Mouse (Mus musculus) midbrain, embryonic 16.5 days (tissue): ENCODE results near the gene Cpped1. TPM values are rescaled to one million over a fixed set of nuclear protein-coding genes. Genes with fewer than 3 reads are reported as not detected.

Source experiments
- ATAC-seq: fragments of 200-750 bp; cut with Nextera tagmentation; 2 replicates; pipeline ENCODE4 v1.8.0; 2017; ENCODE audit warnings: moderate TSS enrichment
- H3K27ac ChIP-seq: fragments of 300-500 bp; sonication (generic); 2 replicates; pipeline ENCODE4 v1.5.1; 2014; ENCODE audit warnings: mild to moderate bottlenecking, low read length, mixed read lengths
- H3K27me3 ChIP-seq: fragments of 300-500 bp; sonication (generic); 2 replicates; pipeline ENCODE4 v1.6.1; 2014; ENCODE audit warnings: low read depth, low read length, mixed read lengths; ENCODE audit not compliant: control insufficient read depth, insufficient read depth
- H3K36me3 ChIP-seq: fragments of 300-500 bp; sonication (generic); 2 replicates; pipeline ENCODE4 v1.6.1; 2014; ENCODE audit warnings: mild to moderate bottlenecking, low read length, moderate library complexity, mixed read lengths; ENCODE audit not compliant: control insufficient read depth, insufficient read depth
- H3K4me1 ChIP-seq: fragments of 300-500 bp; sonication (generic); 2 replicates; pipeline ENCODE4 v1.6.1; 2014; ENCODE audit warnings: mild to moderate bottlenecking, low read length, mixed read lengths; ENCODE audit not compliant: control insufficient read depth, insufficient read depth
- H3K4me2 ChIP-seq: fragments of 300-500 bp; sonication (generic); 2 replicates; pipeline ENCODE4 v1.6.1; 2014; ENCODE audit warnings: mild to moderate bottlenecking, low read length, mixed read lengths
- H3K4me3 ChIP-seq: fragments of 300-500 bp; sonication (generic); 2 replicates; pipeline ENCODE4 v1.5.1; 2014; ENCODE audit warnings: low read depth, mild to moderate bottlenecking, low read length, moderate library complexity, mixed read lengths
- H3K9ac ChIP-seq: fragments of 300-500 bp; sonication (generic); 2 replicates; pipeline ENCODE4 v1.6.1; 2014; ENCODE audit warnings: low read depth, low read length, mixed read lengths
- H3K9me3 ChIP-seq: fragments of 300-500 bp; sonication (generic); replicated peaks from 2 replicates; pipeline ENCODE4 v1.6.1; 2014; ENCODE audit warnings: mild to moderate bottlenecking, low read length, mixed read lengths; ENCODE audit not compliant: control insufficient read depth, poor library complexity, severe bottlenecking
- WGBS: fragments of 180-500 bp; shearing (Covaris S2); extraction: QIAGEN DNeasy Blood & Tissue Kit; methylation state at CpG from one replicate; pipeline ENCODE4 v1.1.7; 2014; 5-methylcytosine and 5-hydroxymethylcytosine counted together
- polyA plus RNA-seq: library from polyadenylated mRNA; unstranded; fragments of >200 nt; fragmentation: Nextera tagmentation; extraction: Ambion mirVana; gene quantifications from 2 replicates; pipeline ENCODE4 v1.2.1, GENCODE M21; 2015

The Cpped1 gene
- polyA plus RNA-seq, 1 experiment from 2014 or later: 15.6 TPM

DNA sequence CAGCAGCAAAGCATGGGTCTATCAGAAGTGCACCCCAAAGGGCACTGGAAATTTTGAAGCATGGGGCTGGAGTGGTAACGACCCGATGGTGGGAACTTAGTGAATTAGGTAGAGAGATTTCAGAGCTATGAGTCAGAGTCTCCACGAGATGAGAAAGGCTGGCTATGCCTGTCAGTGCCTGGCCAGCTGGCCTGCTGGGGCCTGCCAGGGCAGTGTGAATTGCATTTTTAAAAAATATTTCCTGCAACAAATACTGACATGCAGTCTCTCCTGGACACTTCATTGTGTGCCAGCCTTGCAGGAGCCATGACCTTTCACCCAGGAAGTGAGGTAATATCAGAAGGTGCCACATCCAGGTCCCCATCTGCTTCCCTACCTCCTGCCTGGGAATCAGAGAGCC lies 40.8 kb downstream of the Cpped1 start:
- 71% methylated on average over 3 of the region's 3 CpGs for WGBS
- H3K4me2 ChIP-seq: no peak overlapping the region

DNA sequence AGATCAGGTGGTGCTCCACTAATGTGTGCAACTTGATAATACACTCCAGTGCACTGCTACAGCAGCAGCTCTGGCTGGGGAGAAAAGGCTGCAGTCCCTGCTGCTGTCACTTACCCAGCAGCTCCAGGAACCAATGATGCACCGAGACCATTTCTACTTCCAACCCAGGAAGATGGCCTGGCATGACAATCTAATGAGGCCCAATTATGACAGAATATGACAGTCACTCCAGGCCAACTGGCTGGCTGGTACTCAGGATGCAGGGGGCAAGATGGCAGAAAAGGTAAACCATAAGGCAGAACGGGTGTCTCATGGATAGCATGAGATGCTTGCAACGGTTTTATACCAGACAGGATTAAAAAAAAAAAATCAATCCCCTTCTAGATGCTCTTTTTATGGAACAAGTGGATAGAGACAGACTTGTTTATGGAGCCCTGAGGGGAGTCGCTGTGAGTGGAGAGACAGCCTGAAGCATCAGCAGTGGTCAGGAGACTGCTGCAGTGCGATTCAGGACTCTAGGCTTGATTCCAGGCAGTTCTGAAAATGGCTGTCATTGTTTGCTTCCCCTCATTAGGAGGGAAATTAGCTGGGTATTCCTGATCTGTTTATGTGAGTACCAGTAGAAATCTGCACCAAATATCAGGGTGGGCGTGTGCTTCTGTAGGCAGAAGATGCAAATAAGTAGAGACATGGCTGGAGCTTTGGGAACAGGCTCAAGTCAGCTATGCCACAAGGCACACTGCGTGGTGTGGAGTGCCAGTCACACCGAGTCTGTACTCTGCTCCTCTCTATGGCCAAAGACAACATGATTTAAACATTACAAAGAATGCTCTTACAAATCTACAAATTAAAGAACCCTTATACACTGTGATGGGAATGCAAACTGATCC lies 56.3 kb downstream of the Cpped1 start:
- ATAC-seq: peak; percentile 49; the same call in 1 of the 2 replicates
- WGBS: 60% methylated on average over 8 of the region's 8 CpGs
- Histone ChIP-seq H3K9me3 (no peaks in the 10 kb centered on the region), H3K9ac (no peak overlapping the region), H3K4me2 (no peak overlapping the region), H3K27me3 (no peaks in the 10 kb centered on the region), H3K4me3 (no peak overlapping the region), H3K4me1 (no peaks in the 10 kb centered on the region), H3K36me3 (no peaks in the 10 kb centered on the region), H3K27ac (peak overlapping the region; percentile 50)

More for the DNA sequence above, 40.8 kb downstream of the Cpped1 start:
- H3K27me3 ChIP-seq: no peaks in the 10 kb centered on the region
- H3K27ac ChIP-seq: no peak overlapping the region
- ATAC-seq: no peak
- H3K4me3 ChIP-seq: no peak overlapping the region
- no peaks in the 10 kb centered on the region for H3K4me1 ChIP-seq
- no peaks in the 10 kb centered on the region for H3K36me3 ChIP-seq
- no peak overlapping the region for H3K9ac ChIP-seq
- H3K9me3 ChIP-seq: no peaks in the 10 kb centered on the region

DNA sequence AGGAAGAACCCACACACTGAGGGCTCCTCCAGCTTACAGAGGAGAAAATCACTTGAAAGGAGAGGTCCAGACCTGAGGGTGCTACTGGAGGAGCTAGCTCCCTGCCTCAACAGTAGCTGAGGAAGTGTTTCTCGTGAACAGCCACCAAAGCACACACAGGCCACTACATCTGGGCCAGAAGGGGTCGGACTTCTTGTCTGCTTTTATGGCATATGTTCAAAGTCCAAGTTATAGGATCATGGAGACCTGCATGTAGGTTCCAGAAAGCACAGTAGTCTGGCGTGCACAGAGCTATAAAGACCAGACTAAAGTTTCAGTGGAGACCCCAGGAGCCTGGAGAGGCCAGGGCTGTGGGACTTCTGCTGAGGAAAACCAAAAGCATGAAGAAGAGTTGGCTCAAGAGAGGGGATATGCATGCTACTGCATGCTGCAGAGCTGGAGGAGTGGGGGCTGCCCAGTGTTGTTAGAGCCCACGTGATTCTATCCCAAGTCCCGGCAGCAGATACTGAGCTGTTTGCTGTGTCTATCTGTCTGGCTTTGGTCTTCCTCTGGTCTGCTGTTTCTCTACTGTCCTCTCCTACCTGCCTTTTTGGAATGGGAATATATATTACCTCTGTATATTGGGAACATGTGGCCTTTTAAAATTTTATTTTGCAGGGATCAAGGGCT lies 60.1 kb downstream of the Cpped1 start:
- Histone ChIP-seq H3K9me3 (no peaks in the 10 kb centered on the region), H3K4me1 (peaks cover 2% of the 10 kb centered on the region; the same call in 1 of the 2 replicates), H3K4me3 (no peak overlapping the region), H3K27me3 (no peaks in the 10 kb centered on the region), H3K9ac (no peak overlapping the region), H3K27ac (no peak overlapping the region), H3K4me2 (no peak overlapping the region), H3K36me3 (no peaks in the 10 kb centered on the region)
- ATAC-seq: no peak
- 90% methylated on average over 5 of the region's 5 CpGs for WGBS

DNA sequence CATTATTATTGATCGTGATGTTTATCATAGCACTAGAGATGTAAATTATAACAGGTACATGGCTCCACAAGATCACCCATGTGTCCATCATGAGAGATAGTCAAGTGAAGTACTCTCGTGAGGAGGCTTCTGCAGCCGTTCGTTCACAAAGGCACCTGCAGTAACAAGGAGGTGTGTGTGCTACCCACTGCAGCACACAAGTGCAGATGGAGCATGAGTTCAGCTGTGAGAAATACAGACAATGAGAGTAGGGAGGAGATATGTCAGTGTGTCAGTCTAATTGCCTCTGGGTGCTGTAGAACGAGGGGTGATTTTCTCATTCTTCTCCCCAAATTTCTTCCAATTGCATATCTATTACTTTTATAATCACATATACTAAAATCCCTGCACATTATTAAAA lies 63.9 kb downstream of the Cpped1 start:
- Histone ChIP-seq H3K36me3 (no peaks in the 10 kb centered on the region), H3K4me3 (no peak overlapping the region), H3K9ac (no peak overlapping the region), H3K27ac (peak overlapping the region; percentile 53; the same call in 1 of the 2 replicates), H3K4me2 (no peak overlapping the region), H3K9me3 (no peaks in the 10 kb centered on the region), H3K27me3 (no peaks in the 10 kb centered on the region), H3K4me1 (peaks cover 2% of the 10 kb centered on the region; the same call in 1 of the 2 replicates)
- peak; percentile 70; the same call in 1 of the 2 replicates for ATAC-seq
- 67% methylated on average over 5 of the region's 5 CpGs for WGBS

DNA sequence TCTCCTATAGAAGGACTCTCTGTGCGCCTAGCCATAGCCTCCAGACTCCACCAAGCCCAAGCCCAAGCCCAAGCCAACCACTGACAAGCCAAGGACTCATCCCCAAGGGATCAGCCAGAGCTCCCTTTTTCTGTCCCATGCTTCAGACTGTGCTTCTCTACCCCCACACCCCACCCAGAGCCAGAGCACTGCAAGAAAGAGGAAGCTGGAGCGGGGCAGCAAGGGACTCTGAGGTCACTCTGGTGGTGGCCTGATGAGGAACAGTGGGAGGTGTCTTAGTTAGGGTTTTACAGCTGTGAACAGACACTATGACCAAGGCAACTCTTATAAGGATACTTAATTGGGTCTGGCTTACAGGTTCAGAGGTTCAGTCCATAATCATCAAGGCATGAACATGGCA lies 65.8 kb downstream of the Cpped1 start:
- 98% methylated on average over 2 of the region's 2 CpGs for WGBS
- H3K9me3 ChIP-seq: no peaks in the 10 kb centered on the region
- no peaks in the 10 kb centered on the region for H3K36me3 ChIP-seq
- peaks cover 2% of the 10 kb centered on the region; the same call in 1 of the 2 replicates for H3K4me1 ChIP-seq
- no peak overlapping the region for H3K27ac ChIP-seq
- ATAC-seq: 0 out of 2 replicates have a peak, but pooled peaks have one; percentile 39
- no peak overlapping the region for H3K9ac ChIP-seq
- H3K4me2 ChIP-seq: no peak overlapping the region
- H3K27me3 ChIP-seq: no peaks in the 10 kb centered on the region
- H3K4me3 ChIP-seq: no peak overlapping the region

DNA sequence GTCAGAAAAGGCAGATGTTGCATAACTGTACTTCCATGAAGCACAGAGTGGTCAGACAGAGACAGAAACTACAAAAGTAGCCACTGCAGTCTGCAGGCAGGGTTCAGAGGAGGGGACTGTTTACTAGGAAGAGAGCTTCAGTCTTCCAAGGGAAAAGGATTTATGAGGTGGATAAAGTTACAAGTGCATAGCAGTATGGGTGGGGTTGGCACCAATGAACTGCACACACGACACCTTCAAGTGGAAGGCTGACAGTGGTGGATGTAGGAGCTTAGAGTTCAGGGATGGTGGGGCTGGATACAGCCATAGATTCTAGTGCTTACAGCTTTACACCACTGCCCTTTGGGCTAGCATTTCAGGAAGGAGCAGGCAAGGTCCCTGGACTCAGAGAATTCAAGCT lies 75.8 kb downstream of the Cpped1 start:
- 81% methylated on average over 1 of the region's 1 CpGs for WGBS
- Histone ChIP-seq H3K4me3 (no peak overlapping the region), H3K9me3 (no peaks in the 10 kb centered on the region), H3K4me1 (no peaks in the 10 kb centered on the region), H3K4me2 (no peak overlapping the region), H3K27ac (no peak overlapping the region), H3K9ac (no peak overlapping the region), H3K36me3 (no peaks in the 10 kb centered on the region), H3K27me3 (no peaks in the 10 kb centered on the region)
- ATAC-seq: no peak

DNA sequence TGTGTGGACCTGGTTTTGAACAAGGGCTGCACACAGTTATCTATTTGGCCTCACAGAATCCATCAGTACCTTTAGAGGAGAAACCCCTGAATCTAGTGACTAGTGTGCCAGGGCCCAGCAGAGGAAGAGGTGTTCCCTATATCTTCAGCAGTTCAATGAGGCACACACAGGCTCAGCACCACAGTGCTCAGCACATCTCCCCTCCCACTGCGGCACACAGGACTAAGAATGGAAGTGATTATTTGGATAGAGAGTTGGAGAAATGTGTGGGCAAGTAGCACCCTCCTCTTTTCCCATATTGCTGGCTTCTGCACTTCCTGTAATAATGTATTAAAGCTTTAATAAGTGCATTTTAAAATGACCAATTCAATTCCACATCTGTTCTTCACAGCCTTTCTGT lies 80.4 kb downstream of the Cpped1 start:
- Histone ChIP-seq H3K27me3 (no peaks in the 10 kb centered on the region), H3K9me3 (no peaks in the 10 kb centered on the region), H3K4me3 (no peak overlapping the region), H3K4me1 (peaks cover 16% of the 10 kb centered on the region), H3K27ac (no peak overlapping the region), H3K4me2 (no peak overlapping the region), H3K9ac (no peak overlapping the region), H3K36me3 (no peaks in the 10 kb centered on the region)
- no peak for ATAC-seq
- 94% methylated on average over 1 of the region's 1 CpGs for WGBS

DNA sequence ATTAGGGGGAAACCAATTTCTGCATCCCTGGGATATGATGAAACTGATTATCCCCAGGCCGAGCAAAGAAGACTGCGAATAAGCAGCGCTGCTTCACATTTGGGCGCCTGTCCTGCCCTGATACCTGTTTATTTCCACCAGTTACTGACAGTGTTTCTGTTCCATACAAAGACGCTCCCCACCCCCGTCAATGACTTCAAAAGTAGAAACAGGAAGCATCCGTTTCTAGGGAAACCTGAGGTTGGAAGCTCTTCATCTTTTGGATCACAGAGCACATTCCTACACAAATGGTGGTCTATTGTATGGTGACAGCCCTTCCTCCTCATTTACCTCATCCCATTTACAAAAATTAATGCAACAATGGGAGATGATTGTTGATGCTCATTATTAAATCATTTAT lies 84.4 kb downstream of the Cpped1 start:
- H3K9ac ChIP-seq: no peak overlapping the region
- H3K4me3 ChIP-seq: no peak overlapping the region
- H3K9me3 ChIP-seq: no peaks in the 10 kb centered on the region
- ATAC-seq: peak; percentile 65
- H3K27ac ChIP-seq: peak overlapping the region; percentile 87
- H3K27me3 ChIP-seq: no peaks in the 10 kb centered on the region
- peak overlapping the region; percentile 26 for H3K4me2 ChIP-seq
- H3K36me3 ChIP-seq: no peaks in the 10 kb centered on the region
- WGBS: 42% methylated on average over 7 of the region's 7 CpGs
- H3K4me1 ChIP-seq: peaks cover 19% of the 10 kb centered on the region

DNA sequence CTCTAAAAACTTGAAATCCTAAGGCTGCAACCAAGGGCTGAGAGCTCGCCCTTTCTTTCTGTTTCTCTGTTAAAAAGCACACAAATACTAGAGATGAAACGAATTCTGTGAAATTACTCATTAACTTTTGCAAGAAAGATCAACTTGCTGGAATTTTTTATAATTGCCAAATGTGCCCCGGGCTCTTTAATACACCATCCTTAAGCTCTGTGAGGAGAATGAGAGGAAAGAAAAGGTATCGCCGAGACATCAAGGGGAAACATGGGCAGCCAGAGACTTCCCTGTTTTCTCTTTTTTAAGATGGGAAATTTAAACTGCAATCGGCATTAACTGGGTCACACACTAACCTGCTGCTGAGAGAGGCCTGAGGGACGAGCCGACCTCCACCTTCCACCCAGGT lies 84.9 kb downstream of the Cpped1 start:
- H3K4me1 ChIP-seq: peaks cover 19% of the 10 kb centered on the region
- no peaks in the 10 kb centered on the region for H3K27me3 ChIP-seq
- peak overlapping the region; percentile 26 for H3K4me2 ChIP-seq
- H3K4me3 ChIP-seq: no peak overlapping the region
- H3K9me3 ChIP-seq: no peaks in the 10 kb centered on the region
- H3K36me3 ChIP-seq: no peaks in the 10 kb centered on the region
- peak overlapping the region; percentile 87 for H3K27ac ChIP-seq
- 0 out of 2 replicates have a peak overlapping the region, but pooled peaks have one; percentile 10 for H3K9ac ChIP-seq
- no peak; the same call in 1 of the 2 replicates for ATAC-seq
- WGBS: 52% methylated on average over 8 of the region's 8 CpGs
